Mouse (Mus musculus): ENCODE measurements at regions not wholly inside any gene's neighbourhood (a gene's known extent, or its start where the extent isn't known, plus 50 kb on each side); places are given as distances from the start of the nearest gene placed in this dataset.

GRCm38 (mm10) chr15:38167618-38168152, 742.3 kb downstream of the 4930447A16Rik start:
- TF ChIP-seq CTCF (IDR thresholded peaks at IDR 0.05; ENCODE audit: borderline replicate concordance, extremely low read depth, insufficient read depth, insufficient read length), result no peak
- no peak for TF ChIP-seq POLR2A (IDR thresholded peaks at IDR 0.05; ENCODE audit: borderline replicate concordance, extremely low read depth, insufficient read depth, insufficient read length, poor library complexity, severe bottlenecking)
- DNase-seq (ENCODE audit: low read depth), result no peak

GRCm38 (mm10) chr15:38169191-38169590, 743.8 kb downstream of the 4930447A16Rik start:
- TF ChIP-seq POLR2A (IDR thresholded peaks at IDR 0.05; ENCODE audit: borderline replicate concordance, extremely low read depth, insufficient read depth, insufficient read length, poor library complexity, severe bottlenecking) (no peak), CTCF (IDR thresholded peaks at IDR 0.05; ENCODE audit: borderline replicate concordance, extremely low read depth, insufficient read depth, insufficient read length) (no peak)
- no peak for DNase-seq (ENCODE audit: low read depth)

Data from brain, embryonic 14.5 days (tissue).